12 mouse cellular contexts compared by ENCODE assay signal in genomic region chr4:115090592-115090991, GRCm38 (mm10). TPM values are rescaled to one million over a fixed set of nuclear protein-coding genes. Genes with fewer than 3 reads are reported as not detected.
DNase-seq lines count a peak whose midpoint lies in the region; ATAC-seq and TF ChIP-seq lines count a peak whose summit lies in the region.
"Had no signal": no experiment of that assay in that cellular context is flagged by ENCODE, and none has a peak within 500 bp of the region (broad histone marks: within the 10 kb centered on the region; RNA-seq: fewer than 3 reads in every experiment).

No protein-coding gene starts in this region.

- TF ChIP-seq EP300 in lung, postnatal 0 days (IDR thresholded peaks at IDR 0.05) = no peak

- H3K36me3 ChIP-seq in lung, postnatal 0 days (ENCODE audit: insufficient read depth, low read length) = no peaks in the 10 kb centered on the region
- H3K36me3 ChIP-seq in intestine, embryonic 16.5 days (ENCODE audit: control insufficient read depth, insufficient read depth, low read length) = no peaks in the 10 kb centered on the region
- no peaks in the 10 kb centered on the region for H3K36me3 ChIP-seq in stomach, embryonic 16.5 days (ENCODE audit: control insufficient read depth, insufficient read depth, low read length)
- H3K36me3 ChIP-seq: forebrain, embryonic 15.5 days had no signal

- 0 out of 2 replicates have a peak, but pooled peaks cover 1% of the 10 kb centered on the region for H3K4me1 ChIP-seq in lung, postnatal 0 days (ENCODE audit: insufficient read depth, low read depth, low read length)
- H3K4me1 ChIP-seq in intestine, embryonic 16.5 days (ENCODE audit: control insufficient read depth, insufficient read depth, low read length) = peaks cover 18% of the 10 kb centered on the region
- H3K4me1 ChIP-seq in stomach, embryonic 16.5 days (ENCODE audit: control insufficient read depth, insufficient read depth, low read length) = peaks cover 6% of the 10 kb centered on the region; the same call in 1 of the 2 replicates

- 0 out of 2 replicates have a peak, but pooled peaks have one; percentile 7 for ATAC-seq in lung, postnatal 0 days
- ATAC-seq in intestine, embryonic 16.5 days = peak; percentile 83
- peak; percentile 74 for ATAC-seq in stomach, embryonic 16.5 days (ENCODE audit: insufficient read depth, low FRiP score)
- ATAC-seq: forebrain, embryonic 15.5 days; hindbrain, embryonic 16.5 days had no signal

- no peak overlapping the region for H3K4me2 ChIP-seq in lung, postnatal 0 days (replicated peaks; ENCODE audit: low read depth, low read length)
- H3K4me2 ChIP-seq in intestine, embryonic 16.5 days (ENCODE audit: low read depth, low read length) = peak overlapping the region; percentile 46
- 0 out of 2 replicates have a peak overlapping the region, but pooled peaks have one; percentile 10 for H3K4me2 ChIP-seq in stomach, embryonic 16.5 days (ENCODE audit: low read depth, low read length)
- H3K4me2 ChIP-seq: forebrain, embryonic 15.5 days had no signal

- DNase-seq in lung, postnatal 0 days (ENCODE audit: low spot score) = peak; percentile 18
- DNase-seq in lung, postnatal 10 days = no peak
- DNase-seq in kidney, postnatal 14 days = peak; percentile 86
- no peak for DNase-seq in embryo, embryonic 10.5 days (ENCODE audit: low spot score)
- no peak for DNase-seq in cerebellum, adult 8-10 months

- 46% methylated on average over 2 of the region's 2 CpGs for WGBS in lung, postnatal 0 days
- WGBS in intestine, embryonic 16.5 days = 62% methylated on average over 2 of the region's 2 CpGs
- WGBS in stomach, embryonic 16.5 days = 55% methylated on average over 2 of the region's 2 CpGs

- H3K9me3 ChIP-seq in lung, postnatal 0 days (ENCODE audit: low read length) = no peaks in the 10 kb centered on the region
- H3K9me3 ChIP-seq in intestine, embryonic 16.5 days (ENCODE audit: control insufficient read depth, low read length) = no peaks in the 10 kb centered on the region
- H3K9me3 ChIP-seq in stomach, embryonic 16.5 days (replicated peaks; ENCODE audit: control insufficient read depth, low read length) = no peaks in the 10 kb centered on the region
- H3K9me3 ChIP-seq: forebrain, embryonic 15.5 days had no signal

- no peak overlapping the region for H3K27ac ChIP-seq in lung, postnatal 0 days (ENCODE audit: low read length)
- H3K27ac ChIP-seq in intestine, embryonic 16.5 days (ENCODE audit: low read length) = peak overlapping the region; percentile 74
- peak overlapping the region; percentile 54; the same call in 1 of the 2 replicates for H3K27ac ChIP-seq in stomach, embryonic 16.5 days (ENCODE audit: low read length)
- H3K27ac ChIP-seq: forebrain, embryonic 15.5 days; heart, adult 2 months; left cerebral cortex, adult 2 months had no signal

- no peaks in the 10 kb centered on the region for H3K27me3 ChIP-seq in lung, postnatal 0 days (replicated peaks; ENCODE audit: insufficient read depth, low read length)
- H3K27me3 ChIP-seq in intestine, embryonic 16.5 days (replicated peaks; ENCODE audit: control insufficient read depth, insufficient read depth, low read length) = no peaks in the 10 kb centered on the region
- H3K27me3 ChIP-seq in stomach, embryonic 16.5 days (ENCODE audit: control insufficient read depth, insufficient read depth, low read length) = no peaks in the 10 kb centered on the region; the same call in 1 of the 2 replicates

- no peak overlapping the region for H3K9ac ChIP-seq in lung, postnatal 0 days (replicated peaks; ENCODE audit: low read depth)
- peak overlapping the region; percentile 54; the same call in 1 of the 2 replicates for H3K9ac ChIP-seq in intestine, embryonic 16.5 days (ENCODE audit: low read depth, low read length)
- H3K9ac ChIP-seq in stomach, embryonic 16.5 days (ENCODE audit: low read length) = no peak overlapping the region
- H3K9ac ChIP-seq: forebrain, embryonic 15.5 days had no signal

- TF ChIP-seq CTCF in lung, postnatal 0 days (IDR thresholded peaks at IDR 0.05) = no peak

- no peak overlapping the region for H3K4me3 ChIP-seq in lung, postnatal 0 days (ENCODE audit: low read depth, low read length)
- peak overlapping the region; percentile 43 for H3K4me3 ChIP-seq in intestine, embryonic 16.5 days (ENCODE audit: low read length)
- no peak overlapping the region for H3K4me3 ChIP-seq in stomach, embryonic 16.5 days (replicated peaks; ENCODE audit: low read length)
- H3K4me3 ChIP-seq: forebrain, embryonic 15.5 days; heart, adult 2 months; left cerebral cortex, adult 2 months had no signal

RNA-seq across cellular contexts. Expression of gene Pdzk1ip1, which starts 2.1 kb away (rescaled TPM):
- polyA plus RNA-seq in lung, postnatal 0 days (2015; fragmentation: Nextera tagmentation; extraction: Ambion mirVana) = 99.9 and 117 TPM in 2 replicates
- polyA plus RNA-seq in intestine, embryonic 16.5 days (2015; fragmentation: Nextera tagmentation; extraction: Ambion mirVana) = 256 and 335 TPM in 2 replicates
- polyA plus RNA-seq in stomach, embryonic 16.5 days (2015; fragmentation: Nextera tagmentation; extraction: Ambion mirVana) = 130 and 180 TPM in 2 replicates

RNA-seq across cellular contexts. Expression of gene Tal1, which starts 34.4 kb away (rescaled TPM):
- 1.9 and 2.5 TPM in 2 replicates for polyA plus RNA-seq in lung, postnatal 0 days (2015; fragmentation: Nextera tagmentation; extraction: Ambion mirVana)
- polyA plus RNA-seq in intestine, embryonic 16.5 days (2015; fragmentation: Nextera tagmentation; extraction: Ambion mirVana) = 0.38 and 0.70 TPM in 2 replicates
- polyA plus RNA-seq in stomach, embryonic 16.5 days (2015; fragmentation: Nextera tagmentation; extraction: Ambion mirVana) = 0.59 and 1.1 TPM in 2 replicates

RNA-seq across cellular contexts. Expression of gene Cyp4x1, which starts 43.5 kb away (rescaled TPM):
- polyA plus RNA-seq in lung, postnatal 0 days (2015; fragmentation: Nextera tagmentation; extraction: Ambion mirVana) = 0.04 TPM in 1 of 2 replicates, not detected in the other
- 0.20 and 0.31 TPM in 2 replicates for polyA plus RNA-seq in intestine, embryonic 16.5 days (2015; fragmentation: Nextera tagmentation; extraction: Ambion mirVana)
- polyA plus RNA-seq in stomach, embryonic 16.5 days (2015; fragmentation: Nextera tagmentation; extraction: Ambion mirVana) = 0.46 and 0.61 TPM in 2 replicates
- polyA plus RNA-seq: heart, adult 2 months; liver, adult 2 months had no signal

Comparison
In these comparisons a context has a peak if more than half of its experiments do, and no peak if none do; other contexts are left out.
1. DNase-seq: peak in lung, postnatal 0 days (single experiment) and kidney, postnatal 14 days (single experiment); none in lung, postnatal 10 days (single experiment), embryo, embryonic 10.5 days (single experiment) and cerebellum, adult 8-10 months (single experiment).
2. ATAC-seq: peak in every context shown above with its lines; median percentile 83 in intestine, embryonic 16.5 days; 74 in stomach, embryonic 16.5 days; 7 in lung, postnatal 0 days.